Mouse (Mus musculus) E14TG2a.4 (cell line): ENCODE results near the gene Ccdc155.

Experiments
- CTCF ChIP-seq: conservative IDR thresholded peaks from 2 replicates; pipeline ENCODE4 v1.5.1; 2014; ENCODE audit warnings: low read length
- NANOG ChIP-seq: IDR thresholded peaks from 2 replicates; pipeline ENCODE4 v1.6.1; 2014; ENCODE audit warnings: borderline replicate concordance, low read length, mixed read lengths

DNA sequence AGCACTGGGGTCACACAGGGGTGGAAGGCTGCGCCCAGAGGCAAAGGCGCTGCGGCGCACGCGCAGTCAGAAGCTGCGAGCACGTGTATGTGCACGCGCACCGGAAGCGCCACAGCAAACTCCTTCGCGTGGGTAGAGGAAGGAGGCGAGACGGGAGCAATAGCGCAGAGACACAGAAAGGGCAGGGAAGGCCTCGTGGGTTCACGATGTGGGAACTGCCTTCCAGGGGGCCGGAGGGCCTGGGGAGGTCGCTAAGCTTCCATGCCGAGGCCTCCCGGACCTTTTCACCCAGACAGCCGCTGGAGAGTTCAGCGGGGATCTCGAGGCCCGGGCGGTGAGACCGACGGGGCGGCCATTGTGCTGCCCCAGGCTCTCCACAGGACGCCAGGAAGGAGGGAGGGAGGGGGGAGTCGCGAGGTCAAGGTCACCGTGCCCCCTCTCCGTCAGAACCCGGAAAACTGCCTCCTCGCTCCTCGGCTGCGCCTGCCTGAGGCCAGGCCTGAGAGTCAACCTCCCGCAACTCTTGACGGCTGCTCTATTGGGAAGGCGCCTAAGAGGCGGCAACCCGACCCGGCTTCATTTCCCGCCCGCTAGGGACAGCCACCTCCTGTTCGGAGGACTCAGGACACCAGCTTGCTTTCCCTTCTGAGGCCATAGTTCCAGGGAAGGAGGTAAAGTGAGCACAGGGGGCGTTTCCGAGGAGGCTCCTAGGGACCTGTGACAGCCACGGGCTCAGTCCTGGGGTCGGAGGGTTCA lies 36.1 kb upstream of the Ccdc155 start, which contains the start of gene Slc6a16:
- TF ChIP-seq CTCF, result no peak
- TF ChIP-seq NANOG, result no peak
